Mouse (Mus musculus) CH12.LX (cell line): ENCODE data around the gene 1700069L16Rik. TPM values are rescaled to one million over a fixed set of nuclear protein-coding genes. Genes with fewer than 3 reads are reported as not detected.

Source experiments
- DNase-seq: peaks from one replicate; pipeline ENCODE4 v3.0.0-alpha.2; 2013; ENCODE audit errors: extremely low read depth
- H3K27ac ChIP-seq: 2 replicates; pipeline ENCODE4 v1.5.1; 2012; ENCODE audit warnings: low read depth, mild to moderate bottlenecking, control low read depth, moderate library complexity; ENCODE audit not compliant: insufficient read depth
- H3K27me3 ChIP-seq: replicated peaks from 2 replicates; pipeline ENCODE3; 2012; ENCODE audit warnings: inconsistent platforms
- H3K36me3 ChIP-seq, 2 experiments: replicated peaks in 1 of 2; 2 replicates each; pipeline versions ENCODE3 to v1.6.1; 2012; ENCODE audit warnings: inconsistent platforms in 1 of 2, low read length in 1 of 2, mild to moderate bottlenecking in 1 of 2, mixed read lengths in 1 of 2, moderate library complexity in 1 of 2; ENCODE audit not compliant: control insufficient read depth in 1 of 2, insufficient read depth in 1 of 2
- H3K4me1 ChIP-seq, 2 experiments: 2 replicates each; pipeline ENCODE4 v1.6.1; 2012; ENCODE audit warnings: inconsistent platforms in 1 of 2, moderate library complexity in 1 of 2; ENCODE audit not compliant: insufficient read depth in 2 of 2, control insufficient read depth in 1 of 2
- H3K4me2 ChIP-seq: 2 replicates; pipeline ENCODE4 v1.6.1; 2012; ENCODE audit warnings: low read depth, mild to moderate bottlenecking, control low read depth; ENCODE audit not compliant: poor library complexity, insufficient read depth, severe bottlenecking
- H3K4me3 ChIP-seq, 3 experiments: fragments of 150-350 bp in 1 of 3; sonication (generic) in 1 of 3; replicated peaks in 1 of 3; 2 replicates each; pipeline versions ENCODE3 to v1.5.1; 2011 to 2012; ENCODE audit warnings: low read depth in 2 of 3, low read length in 2 of 3, mild to moderate bottlenecking in 2 of 3, moderate library complexity in 2 of 3, control low read depth in 1 of 3, improper control_type of control experiment in 1 of 3, inconsistent platforms in 1 of 3, mixed read lengths in 1 of 3; ENCODE audit not compliant: poor library complexity in 1 of 3
- H3K79me2 ChIP-seq: replicated peaks from 2 replicates; pipeline ENCODE4 v1.6.1; 2012; ENCODE audit warnings: mild to moderate bottlenecking, moderate library complexity; ENCODE audit not compliant: control insufficient read depth, poor library complexity, insufficient read depth, severe bottlenecking; ENCODE audit errors: extremely low read depth
- H3K9ac ChIP-seq: 2 replicates; pipeline ENCODE4 v1.6.1; 2012; ENCODE audit warnings: low read depth, mild to moderate bottlenecking, control low read depth, moderate library complexity; ENCODE audit not compliant: insufficient read depth
- H3K9me3 ChIP-seq: replicated peaks from 2 replicates; pipeline ENCODE3; 2012; ENCODE audit warnings: low read length, inconsistent platforms, mixed read lengths
- BHLHE40 ChIP-seq: IDR thresholded peaks from 2 replicates; pipeline ENCODE4 v1.6.1; 2011; ENCODE audit warnings: mild to moderate bottlenecking, low read depth, low read length, improper control_type of control experiment
- CHD1 ChIP-seq: IDR thresholded peaks from 2 replicates; pipeline ENCODE4 v1.6.1; 2012; ENCODE audit warnings: low read depth, low read length, improper control_type of control experiment, inconsistent platforms
- CTCF ChIP-seq, 2 experiments: IDR thresholded peaks in 1 of 2; conservative IDR thresholded peaks in 1 of 2; 2 replicates each; pipeline ENCODE4 v1.5.1; 2011 to 2012; ENCODE audit warnings: low read depth in 2 of 2, low read length in 2 of 2, improper control_type of control experiment in 1 of 2, inconsistent platforms in 1 of 2, mild to moderate bottlenecking in 1 of 2, moderate library complexity in 1 of 2
- ELF1 ChIP-seq: IDR thresholded peaks from 2 replicates; pipeline ENCODE4 v1.6.1; 2014; ENCODE audit warnings: low read depth, mild to moderate bottlenecking, inconsistent platforms, low read length, improper control_type of control experiment
- EP300 ChIP-seq: IDR thresholded peaks from 2 replicates; pipeline ENCODE4 v1.6.1; 2011; ENCODE audit warnings: low read length, improper control_type of control experiment
- GABPA ChIP-seq: IDR thresholded peaks from 2 replicates; pipeline ENCODE4 v1.6.1; 2012; ENCODE audit warnings: low read depth, low read length, improper control_type of control experiment, inconsistent platforms; ENCODE audit not compliant: insufficient replicate concordance
- HCFC1 ChIP-seq: IDR thresholded peaks from 2 replicates; pipeline ENCODE4 v1.6.1; 2012; ENCODE audit warnings: low read depth, mild to moderate bottlenecking, inconsistent platforms, low read length, improper control_type of control experiment
- JUN ChIP-seq: IDR thresholded peaks from 2 replicates; pipeline ENCODE4 v1.6.1; 2011; ENCODE audit warnings: low read depth, mild to moderate bottlenecking, low read length, improper control_type of control experiment, moderate library complexity; ENCODE audit not compliant: insufficient read depth
- JUND ChIP-seq: conservative IDR thresholded peaks from 2 replicates; pipeline ENCODE4 v1.6.1; 2011; ENCODE audit warnings: low read depth, low read length, improper control_type of control experiment
- MAFK ChIP-seq: IDR thresholded peaks from 2 replicates; pipeline ENCODE4 v1.6.1; 2011; ENCODE audit warnings: low read length, improper control_type of control experiment; ENCODE audit not compliant: insufficient replicate concordance
- MAX ChIP-seq: IDR thresholded peaks from 2 replicates; pipeline ENCODE4 v1.6.1; 2011; ENCODE audit warnings: low read length, improper control_type of control experiment
- MEF2A ChIP-seq: IDR thresholded peaks from 2 replicates; pipeline ENCODE4 v1.6.1; 2014; ENCODE audit warnings: low read depth, mild to moderate bottlenecking, inconsistent platforms, low read length, improper control_type of control experiment, borderline replicate concordance
- MYC ChIP-seq: IDR thresholded peaks from 2 replicates; pipeline ENCODE4 v1.6.1; 2011; ENCODE audit warnings: low read depth, mild to moderate bottlenecking, improper control_type of control experiment, low read length
- NELFE ChIP-seq: IDR thresholded peaks from 2 replicates; pipeline ENCODE4 v1.6.1; 2011; ENCODE audit warnings: low read depth, low read length, improper control_type of control experiment
- NRF1 ChIP-seq: IDR thresholded peaks from 2 replicates; pipeline ENCODE4 v1.6.1; 2014; ENCODE audit warnings: low read depth, mild to moderate bottlenecking, inconsistent platforms, low read length, improper control_type of control experiment, moderate library complexity
- POLR2AphosphoS2 ChIP-seq: IDR thresholded peaks from 2 replicates; pipeline ENCODE4 v1.6.1; 2011; ENCODE audit warnings: low read depth, low read length, improper control_type of control experiment
- RAD21 ChIP-seq: IDR thresholded peaks from 2 replicates; pipeline ENCODE4 v1.6.1; 2011; ENCODE audit warnings: low read depth, mild to moderate bottlenecking, low read length, improper control_type of control experiment, moderate library complexity
- SIN3A ChIP-seq: IDR thresholded peaks from 2 replicates; pipeline ENCODE4 v1.6.1; 2012; ENCODE audit warnings: low read length, improper control_type of control experiment, inconsistent platforms
- SMC3 ChIP-seq: IDR thresholded peaks from 2 replicates; pipeline ENCODE4 v1.6.1; 2011; ENCODE audit warnings: low read depth, low read length, improper control_type of control experiment
- TCF12 ChIP-seq: IDR thresholded peaks from 2 replicates; pipeline ENCODE4 v1.6.1; 2014; ENCODE audit warnings: low read depth, mild to moderate bottlenecking, inconsistent platforms, low read length, improper control_type of control experiment
- UBTF ChIP-seq: IDR thresholded peaks from 2 replicates; pipeline ENCODE4 v1.6.1; 2012; ENCODE audit warnings: low read depth, mild to moderate bottlenecking, inconsistent platforms, low read length, improper control_type of control experiment, moderate library complexity
- USF1 ChIP-seq: IDR thresholded peaks from 2 replicates; pipeline ENCODE4 v1.6.1; 2014; ENCODE audit warnings: low read depth, mild to moderate bottlenecking, inconsistent platforms, low read length, improper control_type of control experiment
- USF2 ChIP-seq: conservative IDR thresholded peaks from 2 replicates; pipeline ENCODE4 v1.6.1; 2011; ENCODE audit warnings: low read depth, low read length, improper control_type of control experiment
- ZC3H11A ChIP-seq: IDR thresholded peaks from 2 replicates; pipeline ENCODE4 v1.6.1; 2012; ENCODE audit warnings: low read depth, mild to moderate bottlenecking, inconsistent platforms, low read length, improper control_type of control experiment
- ZKSCAN1 ChIP-seq: IDR thresholded peaks from 2 replicates; pipeline ENCODE4 v1.6.1; 2012; ENCODE audit warnings: low read depth, inconsistent platforms, low read length, improper control_type of control experiment, borderline replicate concordance
- dilution Hi-C: fragments of 300-500 bp; cut with MboI; formaldehyde crosslinking; loops from 2 replicates; pipeline ENCODE4 v1.14.3; 2020; ENCODE audit warnings: low sequenced_read_pairs; ENCODE audit not compliant: extremely low pct_unique_long_range_greater_than_20kb, extremely low pct_ligation_motif_present
- in situ Hi-C: fragments of 300-500 bp; cut with MboI; formaldehyde crosslinking; loops from 3 replicates; pipeline ENCODE4 v1.14.3; 2019; ENCODE audit warnings: low sequenced_read_pairs, low pct_ligation_motif_present, low pct_unique_long_range_greater_than_20kb, mixed read lengths
- polyA plus RNA-seq: library from polyadenylated mRNA; unstranded; fragments of >175 nt; gene quantifications from 2 replicates; pipeline ENCODE4 v1.2.1, GENCODE M21; 2012; ENCODE audit warnings: low read depth; ENCODE audit not compliant: insufficient read length
- total RNA-seq, 2 experiments: library from RNA; depleted of rRNA; stranded (reverse); fragments of 300-350 nt in 1 of 2; fragments of >200 nt in 1 of 2; gene quantifications; 2 replicates each; pipeline ENCODE4 v1.2.3; 2012 to 2014

The 1700069L16Rik gene
- total and polyA plus RNA-seq, 3 experiments, result not detected

DNA sequence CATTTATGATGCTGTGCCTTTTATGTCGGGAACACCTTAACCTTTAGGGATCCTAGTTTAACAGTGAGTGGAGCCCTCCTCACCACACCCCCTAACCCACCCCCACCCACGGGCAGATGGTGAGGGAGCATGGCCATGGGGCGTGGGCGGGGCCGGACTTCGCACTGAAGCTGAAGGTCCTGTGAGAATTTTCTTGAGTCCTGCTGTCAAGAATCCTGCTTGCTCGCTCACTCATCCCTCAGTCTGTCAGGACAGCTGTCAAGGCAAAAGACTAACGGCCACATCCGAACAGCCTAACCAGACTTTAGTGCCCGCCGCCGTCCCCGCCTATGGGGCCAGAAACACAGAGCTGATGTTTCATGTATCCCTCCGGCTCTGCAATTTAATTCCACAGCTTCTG lies 43.4 kb downstream of the 1700069L16Rik start:
- H3K4me2 ChIP-seq, result no peak overlapping the region
- H3K36me3 ChIP-seq, result no peaks in the 10 kb centered on the region
- H3K9ac ChIP-seq, result no peak overlapping the region
- in situ Hi-C loops, result no loop called here
- H3K4me3 ChIP-seq, result no peak overlapping the region
- peaks cover 52% of the 10 kb centered on the region for H3K27me3 ChIP-seq
- no peak for TF ChIP-seq MYC
- TF ChIP-seq, all 38 proteins: peak for 0
- Histone ChIP-seq H3K9me3 (peaks cover 3% of the 10 kb centered on the region), H3K27ac (no peak overlapping the region), H3K79me2 (no peaks in the 10 kb centered on the region), H3K4me1 (no peaks in the 10 kb centered on the region)
- DNase-seq, result no peak
- dilution Hi-C loops, result no loop called here

DNA sequence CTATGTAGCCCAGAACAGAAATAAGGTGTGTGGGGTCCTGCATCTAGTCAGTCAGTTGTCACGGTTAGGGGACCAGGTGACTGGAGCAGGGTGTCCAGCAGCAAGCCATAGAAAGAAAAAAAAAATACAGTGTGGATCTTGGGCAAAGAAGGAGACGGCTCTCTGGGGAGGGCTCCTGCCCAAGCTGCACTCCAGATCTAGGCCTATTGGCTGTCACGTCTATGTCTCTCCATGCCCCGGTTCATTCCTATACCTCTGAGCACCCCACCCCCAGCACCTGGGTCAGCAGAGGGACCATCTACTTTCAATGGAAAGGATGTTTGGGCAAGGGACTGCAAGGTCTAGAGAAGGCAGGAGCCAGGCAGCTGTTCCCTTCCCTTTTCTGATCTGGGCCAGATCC lies 45.1 kb downstream of the 1700069L16Rik start:
- dilution Hi-C loops (no loop called here), in situ Hi-C loops (no loop called here)
- peaks cover 63% of the 10 kb centered on the region for H3K27me3 ChIP-seq
- TF ChIP-seq BHLHE40 (no peak), TCF12 (no peak), GABPA (no peak), CHD1 (no peak), ZC3H11A (no peak), MYC (no peak), SIN3A (no peak), CTCF (conservative IDR thresholded peaks at IDR 0.05 in 1 of 2, IDR thresholded peaks at IDR 0.05 in 1 of 2; ENCODE audit: low read depth in 2 of 2, low read length in 2 of 2) (no peak), HCFC1 (no peak)
- H3K27ac ChIP-seq, result no peak overlapping the region
- no peaks in the 10 kb centered on the region for H3K36me3 ChIP-seq
- H3K79me2 ChIP-seq, result no peaks in the 10 kb centered on the region
- peaks cover 3% of the 10 kb centered on the region for H3K9me3 ChIP-seq
- H3K4me2 ChIP-seq, result no peak overlapping the region
- no peak overlapping the region for H3K4me3 ChIP-seq
- no peak for DNase-seq
- H3K4me1 ChIP-seq, result no peaks in the 10 kb centered on the region
- H3K9ac ChIP-seq, result no peak overlapping the region

DNA sequence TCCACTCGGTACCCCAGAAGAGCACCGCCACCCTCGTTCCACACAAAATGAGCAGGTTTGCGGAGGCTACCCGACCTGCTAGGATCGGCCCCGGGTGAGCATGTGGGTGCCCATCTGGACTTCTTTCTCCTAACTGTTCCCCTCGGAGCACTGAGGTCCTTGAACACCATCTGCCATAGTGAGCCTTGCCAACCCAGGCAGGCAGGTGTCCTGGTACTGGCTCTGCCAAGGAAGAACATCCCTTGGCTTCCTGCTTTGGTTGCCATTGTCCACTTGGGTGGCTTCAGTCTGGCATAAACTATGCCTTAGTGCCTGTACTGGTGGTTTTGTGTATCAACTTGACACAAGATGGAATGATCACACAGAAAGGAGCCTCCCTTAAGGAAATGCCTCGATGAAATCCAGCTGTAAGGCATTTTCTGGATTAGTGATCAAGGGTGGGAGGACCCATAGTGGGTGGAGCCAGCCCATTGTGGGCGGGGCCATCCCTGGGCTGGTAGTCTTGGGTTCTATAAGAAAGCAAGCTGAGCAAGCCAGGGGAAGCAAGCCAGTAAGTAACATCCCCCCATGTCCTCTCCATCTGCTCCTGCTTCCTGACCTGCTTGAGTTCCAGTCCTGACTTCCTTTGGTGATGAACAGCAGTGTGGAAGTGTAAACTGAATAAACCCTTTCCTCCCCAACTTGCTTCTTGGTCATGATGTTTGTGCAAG lies 45.7 kb downstream of the 1700069L16Rik start:
- in situ Hi-C loops (no loop called here), dilution Hi-C loops (no loop called here)
- Histone ChIP-seq H3K36me3 (no peaks in the 10 kb centered on the region), H3K79me2 (no peaks in the 10 kb centered on the region), H3K27ac (no peak overlapping the region), H3K4me1 (no peaks in the 10 kb centered on the region), H3K4me3 (no peak overlapping the region), H3K9ac (no peak overlapping the region), H3K27me3 (peaks cover 59% of the 10 kb centered on the region), H3K4me2 (no peak overlapping the region), H3K9me3 (peaks cover 3% of the 10 kb centered on the region)
- TF ChIP-seq USF1 (no peak), ELF1 (no peak), CTCF (conservative IDR thresholded peaks at IDR 0.05 in 1 of 2, IDR thresholded peaks at IDR 0.05 in 1 of 2; ENCODE audit: low read depth in 2 of 2, low read length in 2 of 2) (no peak), SMC3 (no peak), HCFC1 (no peak), ZKSCAN1 (no peak), EP300 (no peak), NRF1 (no peak), ZC3H11A (no peak), MAFK (no peak), USF2 (no peak), JUN (no peak), POLR2AphosphoS2 (no peak), NELFE (no peak), UBTF (no peak), RAD21 (no peak), BHLHE40 (no peak), JUND (no peak), MEF2A (no peak), MAX (no peak)
- no peak for DNase-seq
